11 mouse cellular contexts compared by ENCODE assay signal in genomic region chr13:64107535-64107934, GRCm38 (mm10). TPM values are rescaled to one million over a fixed set of nuclear protein-coding genes. Genes with fewer than 3 reads are reported as not detected.
DNase-seq lines count a peak whose midpoint lies in the region; ATAC-seq and TF ChIP-seq lines count a peak whose summit lies in the region.
"Had no signal": no experiment of that assay in that cellular context is flagged by ENCODE, and none has a peak within 500 bp of the region (broad histone marks: within the 10 kb centered on the region; RNA-seq: fewer than 3 reads in every experiment).

No protein-coding gene starts in this region.

- H3K27ac ChIP-seq in hindbrain, postnatal 0 days: no peak overlapping the region

- H3K4me1 ChIP-seq in hindbrain, postnatal 0 days (ENCODE audit: insufficient read depth, low read length): no peaks in the 10 kb centered on the region

- TF ChIP-seq CTCF in hindbrain, postnatal 0 days (IDR thresholded peaks at IDR 0.05; ENCODE audit: low read depth): no peak

- H3K27me3 ChIP-seq in hindbrain, postnatal 0 days (ENCODE audit: insufficient read depth, low read length): no peaks in the 10 kb centered on the region

- ATAC-seq in hindbrain, postnatal 0 days: peak; percentile 57
- ATAC-seq in erythroid progenitor cell, adult 5-6 weeks (replicated peaks; ENCODE audit: low FRiP score, poor library complexity, severe bottlenecking): no peak

- peak overlapping the region; percentile 33; the same call in 1 of the 2 replicates for H3K4me2 ChIP-seq in hindbrain, postnatal 0 days (ENCODE audit: low read depth, low read length)

- H3K36me3 ChIP-seq in hindbrain, postnatal 0 days (ENCODE audit: insufficient read depth, low read length): no peaks in the 10 kb centered on the region

- no peak overlapping the region for H3K9ac ChIP-seq in hindbrain, postnatal 0 days (replicated peaks; ENCODE audit: low read length)

- WGBS in hindbrain, postnatal 0 days: 13% methylated on average over 8 of the region's 8 CpGs

- no peaks in the 10 kb centered on the region for H3K9me3 ChIP-seq in hindbrain, postnatal 0 days (ENCODE audit: low read length)

- DNase-seq in kidney, postnatal 14 days: peak; percentile 26
- no peak for DNase-seq in kidney, adult 18-20 months
- peak; percentile 76 for DNase-seq in embryo, embryonic 10.5 days (ENCODE audit: low spot score)
- peak; percentile 29 for DNase-seq in hindbrain, postnatal 0 days (ENCODE audit: low spot score)
- DNase-seq in neural tube, embryonic 10.5 days (ENCODE audit: extremely low spot score, low spot score): peak; percentile 74
- no peak for DNase-seq in testis, postnatal 10 days (ENCODE audit: low spot score)
- no peak for DNase-seq in adrenal gland, postnatal 14 days
- DNase-seq: cerebellum, adult 8-10 months had no signal

- no peak overlapping the region for H3K4me3 ChIP-seq in hindbrain, postnatal 0 days (ENCODE audit: low read length)

RNA-seq across cellular contexts. Expression of gene Hsd17b3, which starts 18.5 kb away (rescaled TPM):
- not detected in 2 replicates for total RNA-seq in hindbrain, postnatal 0 days (2014; rRNA removed)
- not detected in 2 replicates for polyA plus RNA-seq in hindbrain, postnatal 0 days (2015; fragmentation: Nextera tagmentation; extraction: Ambion mirVana)
- total RNA-seq in erythroid progenitor cell, adult 5-6 weeks (2015; ENCODE audit: low replicate concordance): not detected in 2 replicates
- total RNA-seq in erythroid progenitor cell, adult 5-6 weeks (2017; ENCODE audit: low replicate concordance): not detected in 2 replicates
- total RNA-seq in adrenal gland, postnatal 14 days (2021): 0.68 TPM in 1 of 2 replicates, not detected in the other
- total RNA-seq: left cerebral cortex, postnatal 10 days; neutrophil, adult 5-6 weeks had no signal

RNA-seq across cellular contexts. Expression of gene Slc35d2, which starts 21.6 kb away (rescaled TPM):
- total RNA-seq in hindbrain, postnatal 0 days (2014; rRNA removed): 0.83 and 0.89 TPM in 2 replicates
- polyA plus RNA-seq in hindbrain, postnatal 0 days (2015; fragmentation: Nextera tagmentation; extraction: Ambion mirVana): 1.5 and 3.4 TPM in 2 replicates
- 2.5 and 10.5 TPM in 2 replicates for total RNA-seq in erythroid progenitor cell, adult 5-6 weeks (2015; ENCODE audit: low replicate concordance)
- 0.26 and 4.8 TPM in 2 replicates for total RNA-seq in erythroid progenitor cell, adult 5-6 weeks (2017; ENCODE audit: low replicate concordance)
- 8.6 and 9.2 TPM in 2 replicates for total RNA-seq in adrenal gland, postnatal 14 days (2021)

RNA-seq across cellular contexts. Expression of gene Zfp367, which starts 45.5 kb away (rescaled TPM):
- total RNA-seq in hindbrain, postnatal 0 days (2014; rRNA removed): 15.3 and 17.0 TPM in 2 replicates
- polyA plus RNA-seq in hindbrain, postnatal 0 days (2015; fragmentation: Nextera tagmentation; extraction: Ambion mirVana): 6.7 and 6.9 TPM in 2 replicates
- total RNA-seq in erythroid progenitor cell, adult 5-6 weeks (2015; ENCODE audit: low replicate concordance): 71.0 and 93.5 TPM in 2 replicates
- total RNA-seq in erythroid progenitor cell, adult 5-6 weeks (2017; ENCODE audit: low replicate concordance): 103 and 120 TPM in 2 replicates
- 28.8 and 30.8 TPM in 2 replicates for total RNA-seq in adrenal gland, postnatal 14 days (2021)

RNA-seq across cellular contexts. Expression of gene Habp4, which starts 54.1 kb away (rescaled TPM):
- 47.1 and 64.6 TPM in 2 replicates for total RNA-seq in hindbrain, postnatal 0 days (2014; rRNA removed)
- 63.4 and 65.6 TPM in 2 replicates for polyA plus RNA-seq in hindbrain, postnatal 0 days (2015; fragmentation: Nextera tagmentation; extraction: Ambion mirVana)
- total RNA-seq in erythroid progenitor cell, adult 5-6 weeks (2015; ENCODE audit: low replicate concordance): 11.5 and 15.9 TPM in 2 replicates
- 7.3 and 10.7 TPM in 2 replicates for total RNA-seq in erythroid progenitor cell, adult 5-6 weeks (2017; ENCODE audit: low replicate concordance)
- 24.6 and 28.6 TPM in 2 replicates for total RNA-seq in adrenal gland, postnatal 14 days (2021)

Comparison
In these comparisons a context has a peak if more than half of its experiments do, and no peak if none do; other contexts are left out.
1. DNase-seq: peak in kidney, postnatal 14 days (single experiment), embryo, embryonic 10.5 days (single experiment), hindbrain, postnatal 0 days (single experiment) and neural tube, embryonic 10.5 days (single experiment); none in kidney, adult 18-20 months (single experiment), testis, postnatal 10 days (single experiment) and adrenal gland, postnatal 14 days (single experiment).